ENCODE assay signal across 7 mouse cellular contexts in genomic region chr14:60086254-60086807, GRCm38 (mm10).
A peak's percentile ranks its signal among the peaks of the same experiment; 100 is the strongest.
DNase-seq lines count a peak whose midpoint lies in the region; ATAC-seq and TF ChIP-seq lines count a peak whose summit lies in the region.

No protein-coding gene starts in this region.

- H3K4me2 ChIP-seq in lung, postnatal 0 days (replicated peaks; ENCODE audit: low read depth, low read length) = peak overlapping the region; percentile 43
- H3K4me2 ChIP-seq in forebrain, embryonic 16.5 days (ENCODE audit: low read length) = peak overlapping the region; percentile 84
- H3K4me2 ChIP-seq in liver, embryonic 12.5 days = peak overlapping the region; percentile 64
- H3K4me2 ChIP-seq in stomach, embryonic 15.5 days = peak overlapping the region; percentile 64

- no peak for TF ChIP-seq EP300 in lung, postnatal 0 days (IDR thresholded peaks at IDR 0.05)

- no peak for ATAC-seq in lung, postnatal 0 days
- peak; percentile 51 for ATAC-seq in forebrain, embryonic 16.5 days
- ATAC-seq in liver, embryonic 12.5 days = no peak
- no peak for ATAC-seq in stomach, embryonic 15.5 days (ENCODE audit: insufficient read depth, low FRiP score, low read depth)

- no peak for TF ChIP-seq CTCF in lung, postnatal 0 days (IDR thresholded peaks at IDR 0.05)

- H3K9ac ChIP-seq in lung, postnatal 0 days (replicated peaks; ENCODE audit: low read depth) = no peak overlapping the region
- peak overlapping the region; percentile 73 for H3K9ac ChIP-seq in forebrain, embryonic 16.5 days (replicated peaks; ENCODE audit: low read depth, low read length)
- H3K9ac ChIP-seq in liver, embryonic 12.5 days = no peak overlapping the region
- H3K9ac ChIP-seq in stomach, embryonic 15.5 days = no peak overlapping the region

- intact Hi-C loops in gastrocnemius, postnatal 14 days (cut with DNase I; ENCODE audit: low total_unique reads) = no loop called here

- H3K27me3 ChIP-seq in lung, postnatal 0 days (replicated peaks; ENCODE audit: insufficient read depth, low read length) = no peaks in the 10 kb centered on the region
- H3K27me3 ChIP-seq in forebrain, embryonic 16.5 days (replicated peaks; ENCODE audit: control insufficient read depth, insufficient read depth, low read length) = no peaks in the 10 kb centered on the region
- peaks cover 22% of the 10 kb centered on the region for H3K27me3 ChIP-seq in liver, embryonic 12.5 days (replicated peaks)
- H3K27me3 ChIP-seq in stomach, embryonic 15.5 days (replicated peaks) = no peaks in the 10 kb centered on the region

- H3K4me3 ChIP-seq in lung, postnatal 0 days (ENCODE audit: low read depth, low read length) = no peak overlapping the region
- peak overlapping the region; percentile 66 for H3K4me3 ChIP-seq in forebrain, embryonic 16.5 days (replicated peaks; ENCODE audit: low read length)
- H3K4me3 ChIP-seq in liver, embryonic 12.5 days = peak overlapping the region; percentile 31
- H3K4me3 ChIP-seq in stomach, embryonic 15.5 days (replicated peaks) = peak overlapping the region; percentile 34

- WGBS in lung, postnatal 0 days = 4% methylated on average over 21 of the region's 21 CpGs
- WGBS in forebrain, embryonic 16.5 days = 1% methylated on average over 21 of the region's 21 CpGs
- WGBS in liver, embryonic 12.5 days (ENCODE audit: insufficient replicate concordance) = 10% methylated on average over 21 of the region's 21 CpGs
- 3% methylated on average over 21 of the region's 21 CpGs for WGBS in stomach, embryonic 15.5 days

- no peaks in the 10 kb centered on the region for H3K9me3 ChIP-seq in lung, postnatal 0 days (ENCODE audit: low read length)
- H3K9me3 ChIP-seq in forebrain, embryonic 16.5 days (ENCODE audit: control insufficient read depth, low read length) = no peaks in the 10 kb centered on the region
- H3K9me3 ChIP-seq in liver, embryonic 12.5 days (replicated peaks) = no peaks in the 10 kb centered on the region
- H3K9me3 ChIP-seq in stomach, embryonic 15.5 days = no peaks in the 10 kb centered on the region

- H3K27ac ChIP-seq in lung, postnatal 0 days (ENCODE audit: low read length) = no peak overlapping the region
- H3K27ac ChIP-seq in forebrain, embryonic 16.5 days (ENCODE audit: low read length) = no peak overlapping the region
- H3K27ac ChIP-seq in liver, embryonic 12.5 days = no peak overlapping the region
- no peak overlapping the region for H3K27ac ChIP-seq in stomach, embryonic 15.5 days

- no peaks in the 10 kb centered on the region; the same call in 1 of the 2 replicates for H3K4me1 ChIP-seq in lung, postnatal 0 days (ENCODE audit: insufficient read depth, low read depth, low read length)
- peaks cover 16% of the 10 kb centered on the region for H3K4me1 ChIP-seq in forebrain, embryonic 16.5 days (replicated peaks; ENCODE audit: control insufficient read depth, insufficient read depth, low read length)
- H3K4me1 ChIP-seq in liver, embryonic 12.5 days = peaks cover 11% of the 10 kb centered on the region
- H3K4me1 ChIP-seq in stomach, embryonic 15.5 days = 0 out of 2 replicates have a peak, but pooled peaks cover 6% of the 10 kb centered on the region

- no peaks in the 10 kb centered on the region for H3K36me3 ChIP-seq in lung, postnatal 0 days (ENCODE audit: insufficient read depth, low read length)
- no peaks in the 10 kb centered on the region for H3K36me3 ChIP-seq in forebrain, embryonic 16.5 days (ENCODE audit: control insufficient read depth, insufficient read depth)
- no peaks in the 10 kb centered on the region for H3K36me3 ChIP-seq in liver, embryonic 12.5 days
- no peaks in the 10 kb centered on the region for H3K36me3 ChIP-seq in stomach, embryonic 15.5 days

- no peak for DNase-seq in lung, postnatal 0 days (ENCODE audit: low spot score)
- DNase-seq in lung, adult 18-20 months = no peak
- DNase-seq in natural killer cell, adult 2 months (ENCODE audit: low spot score in 2 of 2) = no peak
- DNase-seq in gastrocnemius, postnatal 14 days = no peak
